Mouse (Mus musculus) MEL (cell line): ENCODE measurements at regions not wholly inside any gene's neighbourhood (a gene's known extent, or its start where the extent isn't known, plus 50 kb on each side); places are given as distances from the start of the nearest gene placed in this dataset.

Experiments used
- DNase-seq: peaks from one replicate; pipeline ENCODE4 v3.0.0; 2011; ENCODE audit warnings: low read depth, low spot score
- H3K27ac ChIP-seq: 2 replicates; pipeline ENCODE4 v1.5.1; 2012; ENCODE audit warnings: low read depth, mild to moderate bottlenecking, control low read depth, low read length, moderate library complexity; ENCODE audit not compliant: control insufficient read depth
- H3K27me3 ChIP-seq, 2 experiments: fragments of 150-350 bp in 1 of 2; sonication (generic) in 1 of 2; 2 replicates each; pipeline ENCODE4 v1.6.1; 2012; ENCODE audit warnings: low read length in 2 of 2, mild to moderate bottlenecking in 2 of 2, improper control_type of control experiment in 1 of 2, moderate library complexity in 1 of 2; ENCODE audit not compliant: insufficient read depth in 2 of 2, control insufficient read depth in 1 of 2
- H3K36me3 ChIP-seq, 2 experiments: 2 replicates each; pipeline ENCODE4 v1.6.1; 2012 to 2014; ENCODE audit warnings: low read length in 2 of 2, improper control_type of control experiment in 1 of 2, inconsistent platforms in 1 of 2, mild to moderate bottlenecking in 1 of 2; ENCODE audit not compliant: insufficient read depth in 2 of 2, control insufficient read depth in 1 of 2
- H3K4me1 ChIP-seq, 2 experiments: fragments of 150-350 bp in 1 of 2; sonication (generic) in 1 of 2; 2 replicates each; pipeline ENCODE4 v1.6.1; 2012; ENCODE audit warnings: low read length in 2 of 2, improper control_type of control experiment in 1 of 2, mild to moderate bottlenecking in 1 of 2; ENCODE audit not compliant: insufficient read depth in 2 of 2, control insufficient read depth in 1 of 2
- H3K4me3 ChIP-seq, 2 experiments: fragments of 150-350 bp in 1 of 2; sonication (generic) in 1 of 2; 2 replicates each; pipeline ENCODE4 v1.5.1; 2012; ENCODE audit warnings: low read depth in 2 of 2, low read length in 2 of 2, mild to moderate bottlenecking in 2 of 2, moderate library complexity in 2 of 2, control low read depth in 1 of 2, improper control_type of control experiment in 1 of 2; ENCODE audit not compliant: control insufficient read depth in 1 of 2, insufficient read depth in 1 of 2
- H3K79me2 ChIP-seq: 2 replicates; pipeline ENCODE4 v1.6.1; 2012; ENCODE audit warnings: mild to moderate bottlenecking, low read length, moderate library complexity; ENCODE audit not compliant: control insufficient read depth, poor library complexity, insufficient read depth
- H3K9ac ChIP-seq: 2 replicates; pipeline ENCODE4 v1.6.1; 2012; ENCODE audit warnings: low read depth, mild to moderate bottlenecking, control low read depth, low read length, moderate library complexity; ENCODE audit not compliant: control insufficient read depth, poor library complexity, severe bottlenecking
- H3K9me3 ChIP-seq: fragments of 150-350 bp; sonication (generic); replicated peaks from 2 replicates; pipeline ENCODE4 v1.6.1; 2012; ENCODE audit warnings: mild to moderate bottlenecking, low read length, improper control_type of control experiment, moderate library complexity; ENCODE audit not compliant: insufficient read depth
- BHLHE40 ChIP-seq: IDR thresholded peaks from 2 replicates; pipeline ENCODE4 v1.6.1; 2012; ENCODE audit warnings: low read depth, mild to moderate bottlenecking, inconsistent platforms, low read length, improper control_type of control experiment, borderline replicate concordance
- CHD1 ChIP-seq: IDR thresholded peaks from 2 replicates; pipeline ENCODE4 v1.6.1; 2012; ENCODE audit warnings: low read depth, mild to moderate bottlenecking, inconsistent platforms, low read length, improper control_type of control experiment
- CHD2 ChIP-seq: IDR thresholded peaks from 2 replicates; pipeline ENCODE4 v1.6.1; 2011; ENCODE audit warnings: low read length, improper control_type of control experiment
- CTCF ChIP-seq, 3 experiments: IDR thresholded peaks in 2 of 3; conservative IDR thresholded peaks in 1 of 3; 2 replicates each; pipeline ENCODE4 v1.5.1; 2011 to 2012; ENCODE audit warnings: low read length in 3 of 3, low read depth in 2 of 3, mild to moderate bottlenecking in 2 of 3, improper control_type of control experiment in 1 of 3, inconsistent platforms in 1 of 3, mixed read lengths in 1 of 3, moderate library complexity in 1 of 3; ENCODE audit not compliant: control insufficient read depth in 1 of 3, insufficient read depth in 1 of 3, poor library complexity in 1 of 3, severe bottlenecking in 1 of 3
- E2F4 ChIP-seq: IDR thresholded peaks from 2 replicates; pipeline ENCODE4 v1.6.1; 2011; ENCODE audit warnings: low read depth, low read length, improper control_type of control experiment, borderline replicate concordance
- HCFC1 ChIP-seq: IDR thresholded peaks from 2 replicates; pipeline ENCODE4 v1.6.1; 2012; ENCODE audit warnings: low read depth, mild to moderate bottlenecking, inconsistent platforms, low read length, improper control_type of control experiment, moderate library complexity
- JUND ChIP-seq: IDR thresholded peaks from 2 replicates; pipeline ENCODE4 v1.6.1; 2011; ENCODE audit warnings: low read depth, mild to moderate bottlenecking, improper control_type of control experiment, low read length
- KAT2A ChIP-seq: conservative IDR thresholded peaks from 2 replicates; pipeline ENCODE4 v1.6.1; 2012; ENCODE audit warnings: low read depth, low read length, improper control_type of control experiment, inconsistent platforms
- MAX ChIP-seq: IDR thresholded peaks from 2 replicates; pipeline ENCODE4 v1.6.1; 2011; ENCODE audit warnings: low read length, improper control_type of control experiment
- MEF2A ChIP-seq: IDR thresholded peaks from 2 replicates; pipeline ENCODE4 v1.6.1; 2014; ENCODE audit warnings: low read depth, mild to moderate bottlenecking, inconsistent platforms, low read length, improper control_type of control experiment; ENCODE audit not compliant: poor library complexity, insufficient replicate concordance, severe bottlenecking; ENCODE audit errors: extremely low read depth
- MXI1 ChIP-seq: IDR thresholded peaks from 2 replicates; pipeline ENCODE4 v1.6.1; 2011; ENCODE audit warnings: mild to moderate bottlenecking, low read depth, low read length, improper control_type of control experiment
- MYC ChIP-seq: IDR thresholded peaks from 2 replicates; pipeline ENCODE4 v1.6.1; 2011; ENCODE audit warnings: low read depth, mild to moderate bottlenecking, low read length, improper control_type of control experiment, moderate library complexity
- NELFE ChIP-seq: IDR thresholded peaks from 2 replicates; pipeline ENCODE4 v1.6.1; 2011; ENCODE audit warnings: low read depth, low read length, improper control_type of control experiment
- NRF1 ChIP-seq: IDR thresholded peaks from 2 replicates; pipeline ENCODE4 v1.6.1; 2014; ENCODE audit warnings: low read depth, mild to moderate bottlenecking, inconsistent platforms, low read length, improper control_type of control experiment, moderate library complexity; ENCODE audit not compliant: poor library complexity, insufficient read depth, severe bottlenecking
- POLR2AphosphoS2 ChIP-seq: IDR thresholded peaks from 2 replicates; pipeline ENCODE4 v1.6.1; 2011; ENCODE audit warnings: low read length, improper control_type of control experiment
- POLR2AphosphoS5 ChIP-seq: IDR thresholded peaks from 2 replicates; pipeline ENCODE4 v1.6.1; 2012; ENCODE audit warnings: low read depth, borderline replicate concordance, mild to moderate bottlenecking, inconsistent platforms, low read length, moderate library complexity, mixed read lengths
- RAD21 ChIP-seq: IDR thresholded peaks from 2 replicates; pipeline ENCODE4 v1.6.1; 2011; ENCODE audit warnings: mild to moderate bottlenecking, low read depth, low read length, improper control_type of control experiment
- SIN3A ChIP-seq: IDR thresholded peaks from 2 replicates; pipeline ENCODE4 v1.6.1; 2012; ENCODE audit warnings: low read length, improper control_type of control experiment, inconsistent platforms
- SMC3 ChIP-seq: IDR thresholded peaks from 2 replicates; pipeline ENCODE4 v1.6.1; 2011; ENCODE audit warnings: low read depth, low read length, improper control_type of control experiment
- TBP ChIP-seq: IDR thresholded peaks from 2 replicates; pipeline ENCODE4 v1.8.0; 2011; ENCODE audit warnings: low read depth, low read length, improper control_type of control experiment
- TCF12 ChIP-seq: IDR thresholded peaks from 2 replicates; pipeline ENCODE4 v1.6.1; 2014; ENCODE audit warnings: low read depth, mild to moderate bottlenecking, inconsistent platforms, low read length, improper control_type of control experiment, moderate library complexity
- UBTF ChIP-seq: IDR thresholded peaks from 2 replicates; pipeline ENCODE4 v1.6.1; 2012; ENCODE audit warnings: low read depth, mild to moderate bottlenecking, inconsistent platforms, low read length, improper control_type of control experiment, moderate library complexity, borderline replicate concordance; ENCODE audit not compliant: insufficient read depth
- USF1 ChIP-seq: IDR thresholded peaks from 2 replicates; pipeline ENCODE4 v1.6.1; 2014; ENCODE audit warnings: low read depth, mild to moderate bottlenecking, inconsistent platforms, low read length, improper control_type of control experiment, moderate library complexity
- ZKSCAN1 ChIP-seq: IDR thresholded peaks from 2 replicates; pipeline ENCODE4 v1.6.1; 2012; ENCODE audit warnings: low read depth, mild to moderate bottlenecking, inconsistent platforms, low read length, improper control_type of control experiment, moderate library complexity

GRCm38 (mm10) chr11:25313879-25314278 is 896.7 kb downstream of the 5730522E02Rik start (continued):
- TF ChIP-seq USF1 (no peak), JUND (no peak), MXI1 (no peak)

GRCm38 (mm10) chr11:25313308-25313707 is 897.3 kb downstream of the 5730522E02Rik start:
- no peak for DNase-seq

GRCm38 (mm10) chr11:25310754-25311153 is 899.8 kb downstream of the 5730522E02Rik start:
- no peak for DNase-seq
- Histone ChIP-seq H3K36me3 (no peaks in the 10 kb centered on the region), H3K27ac (no peak overlapping the region), H3K79me2 (no peaks in the 10 kb centered on the region), H3K27me3 (no peaks in the 10 kb centered on the region), H3K9me3 (no peaks in the 10 kb centered on the region), H3K9ac (no peak overlapping the region), H3K4me1 (no peaks in the 10 kb centered on the region), H3K4me3 (no peak overlapping the region)
- TF ChIP-seq CHD2: no peak
- TF ChIP-seq SMC3: no peak
- no peak for TF ChIP-seq NELFE
- no peak for TF ChIP-seq HCFC1
- no peak for TF ChIP-seq BHLHE40
- no peak for TF ChIP-seq TCF12
- TF ChIP-seq E2F4: no peak
- TF ChIP-seq RAD21: no peak
- TF ChIP-seq USF1: no peak
- no peak for TF ChIP-seq MXI1
- TF ChIP-seq TBP: no peak
- TF ChIP-seq SIN3A: no peak
- TF ChIP-seq POLR2AphosphoS2: no peak
- TF ChIP-seq KAT2A: no peak
- no peak for TF ChIP-seq MYC

More at GRCm38 (mm10) chr11:25313308-25313707, 897.3 kb downstream of the 5730522E02Rik start:
- Histone ChIP-seq H3K4me1 (no peaks in the 10 kb centered on the region), H3K9me3 (no peaks in the 10 kb centered on the region), H3K9ac (no peak overlapping the region), H3K27ac (no peak overlapping the region), H3K4me3 (no peak overlapping the region)
- TF ChIP-seq MEF2A: no peak
- no peak for TF ChIP-seq JUND
- TF ChIP-seq ZKSCAN1: no peak
- TF ChIP-seq NRF1: no peak
- TF ChIP-seq MYC: no peak
- TF ChIP-seq UBTF: no peak
- TF ChIP-seq POLR2AphosphoS5: no peak
- no peak for TF ChIP-seq RAD21
- no peak for TF ChIP-seq CHD2
- TF ChIP-seq CTCF (IDR thresholded peaks at IDR 0.05 in 2 of 3, conservative IDR thresholded peaks at IDR 0.05 in 1 of 3; ENCODE audit: control insufficient read depth in 1 of 3, insufficient read depth in 1 of 3, low read depth in 2 of 3, low read length in 3 of 3, poor library complexity in 1 of 3, severe bottlenecking in 1 of 3): no peak
- no peak for TF ChIP-seq KAT2A
- no peak for TF ChIP-seq CHD1
- no peak for TF ChIP-seq BHLHE40
- no peak for TF ChIP-seq MAX
- TF ChIP-seq, all 39 proteins: peak for 0
- no peaks in the 10 kb centered on the region for H3K27me3 ChIP-seq
- no peaks in the 10 kb centered on the region for H3K79me2 ChIP-seq
- H3K36me3 ChIP-seq: no peaks in the 10 kb centered on the region
